1 mouse cellular context compared by ENCODE assay signal in the genomic region with DNA sequence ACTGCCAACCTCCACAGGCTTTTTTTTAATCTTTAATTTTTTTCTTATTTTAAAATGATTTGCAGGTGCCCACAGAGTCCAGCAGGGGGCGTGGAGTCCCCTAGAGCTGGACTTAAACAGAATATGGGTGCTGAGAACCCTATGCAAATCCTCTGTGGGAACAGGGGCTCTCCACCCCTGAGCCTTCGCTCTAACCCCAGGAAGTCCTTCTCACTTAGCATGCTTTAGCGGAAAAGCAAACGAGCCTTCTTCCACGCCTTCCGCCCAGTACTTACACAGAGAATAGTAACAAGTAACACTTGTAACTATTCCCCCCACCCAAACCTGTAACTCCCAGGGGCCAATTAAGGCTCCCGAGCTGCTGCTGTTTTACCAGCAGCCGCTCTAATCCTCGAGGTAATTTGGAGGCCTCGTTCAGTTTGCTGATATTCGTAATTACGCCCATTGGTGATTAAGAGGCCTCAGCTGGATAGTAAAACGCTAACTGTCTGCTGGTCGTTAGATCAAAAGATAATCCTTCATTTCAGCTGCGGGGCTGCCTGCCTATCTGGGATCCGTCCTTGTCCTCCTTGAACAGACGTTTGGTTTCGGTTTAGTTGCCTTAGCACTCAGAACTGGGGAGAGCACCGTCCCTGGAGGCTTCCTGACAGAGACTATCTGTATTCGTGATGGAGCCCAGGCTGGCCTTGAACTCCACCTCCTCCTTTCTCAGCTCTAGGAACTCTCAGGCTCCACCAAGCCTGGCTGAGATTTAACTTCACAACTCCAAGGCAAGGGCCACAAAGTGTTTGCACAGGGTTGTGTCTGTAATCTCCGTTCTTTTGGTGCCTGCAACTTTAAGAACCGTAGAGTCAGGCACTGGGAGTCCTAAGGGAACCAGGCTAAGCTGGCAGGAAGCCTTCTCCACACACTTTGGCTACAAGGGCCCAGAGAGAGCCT.
TF ChIP-seq lines count a peak whose summit lies in the region.

No protein-coding gene starts in this region.

TF ChIP-seq in MEL, 35 proteins besides CTCF, POLR2A, EP300 and RAD21 (continued from another document):
- TF ChIP-seq POLR2AphosphoS2 (IDR thresholded peaks at IDR 0.05; ENCODE audit: low read length) (0 out of 2 replicates have a peak, but pooled peaks have one; percentile 26), POLR2AphosphoS5 (IDR thresholded peaks at IDR 0.05; ENCODE audit: borderline replicate concordance, low read depth, low read length) (no peak), ZMIZ1 (IDR thresholded peaks at IDR 0.05; ENCODE audit: low read depth, low read length) (peak; percentile 67; the same call in 1 of the 2 replicates), MEF2A (IDR thresholded peaks at IDR 0.05; ENCODE audit: extremely low read depth, insufficient replicate concordance, low read depth, low read length, poor library complexity, severe bottlenecking) (peak; percentile 39; the same call in 1 of the 2 replicates), ZKSCAN1 (IDR thresholded peaks at IDR 0.05; ENCODE audit: low read depth, low read length) (no peak), MAFK (IDR thresholded peaks at IDR 0.05; ENCODE audit: borderline replicate concordance, low read depth, low read length) (peak; percentile 38; the same call in 1 of the 2 replicates), TBP (IDR thresholded peaks at IDR 0.05; ENCODE audit: low read depth, low read length) (peak; percentile 69; the same call in 1 of the 2 replicates), MYB (IDR thresholded peaks at IDR 0.05; ENCODE audit: low read depth, low read length) (peak; percentile 96), ZNF384 (IDR thresholded peaks at IDR 0.05; ENCODE audit: low read depth, low read length) (peak; percentile 92), E2F4 (IDR thresholded peaks at IDR 0.05; ENCODE audit: borderline replicate concordance, low read depth, low read length) (no peak), TAL1 (IDR thresholded peaks at IDR 0.05; ENCODE audit: low read length) (no peak), ETS1 (IDR thresholded peaks at IDR 0.05; ENCODE audit: low read depth, low read length) (peak; percentile 98), MAX (IDR thresholded peaks at IDR 0.05; ENCODE audit: low read length) (peak; percentile 59; the same call in 1 of the 2 replicates), NRF1 (IDR thresholded peaks at IDR 0.05; ENCODE audit: insufficient read depth, low read depth, low read length, poor library complexity, severe bottlenecking) (0 out of 2 replicates have a peak, but pooled peaks have one; percentile 9), MYC (IDR thresholded peaks at IDR 0.05; ENCODE audit: low read depth, low read length) (peak; percentile 55; the same call in 1 of the 2 replicates), CHD1 (IDR thresholded peaks at IDR 0.05; ENCODE audit: low read depth, low read length) (0 out of 2 replicates have a peak, but pooled peaks have one; percentile 64), ZC3H11A (IDR thresholded peaks at IDR 0.05; ENCODE audit: low read depth, low read length) (no peak), MXI1 (IDR thresholded peaks at IDR 0.05; ENCODE audit: low read depth, low read length) (peak; percentile 60), NELFE (IDR thresholded peaks at IDR 0.05; ENCODE audit: low read depth, low read length) (peak; percentile 70), UBTF (IDR thresholded peaks at IDR 0.05; ENCODE audit: borderline replicate concordance, insufficient read depth, low read depth, low read length) (no peak), SMC3 (IDR thresholded peaks at IDR 0.05; ENCODE audit: low read depth, low read length) (peak; percentile 47), TCF12 (IDR thresholded peaks at IDR 0.05; ENCODE audit: low read depth, low read length) (peak; percentile 82), HCFC1 (IDR thresholded peaks at IDR 0.05; ENCODE audit: low read depth, low read length) (peak; percentile 47), KAT2A (conservative IDR thresholded peaks at IDR 0.05; ENCODE audit: low read depth, low read length) (0 out of 2 replicates have a peak, but pooled peaks have one; percentile 25), MAZ (IDR thresholded peaks at IDR 0.05; ENCODE audit: low read depth, low read length) (0 out of 2 replicates have a peak, but pooled peaks have one; percentile 67), BHLHE40 (IDR thresholded peaks at IDR 0.05; ENCODE audit: borderline replicate concordance, low read depth, low read length) (0 out of 2 replicates have a peak, but pooled peaks have one; percentile 20), RCOR1 (IDR thresholded peaks at IDR 0.05; ENCODE audit: low read depth, low read length) (no peak; the same call in none of the 2 replicates), ELF1 (IDR thresholded peaks at IDR 0.05; ENCODE audit: low read depth, low read length) (peak; percentile 32; the same call in 1 of the 2 replicates)
